Mouse (Mus musculus) spleen, postnatal 4 days (tissue): ENCODE data around the gene Cacna2d2.

ENCODE experiments used
- DNase-seq, 2 experiments: peaks; one replicate each; pipeline ENCODE4 v3.0.0; 2022; ENCODE audit warnings: low spot score in 2 of 2

Gene Cacna2d2

DNA sequence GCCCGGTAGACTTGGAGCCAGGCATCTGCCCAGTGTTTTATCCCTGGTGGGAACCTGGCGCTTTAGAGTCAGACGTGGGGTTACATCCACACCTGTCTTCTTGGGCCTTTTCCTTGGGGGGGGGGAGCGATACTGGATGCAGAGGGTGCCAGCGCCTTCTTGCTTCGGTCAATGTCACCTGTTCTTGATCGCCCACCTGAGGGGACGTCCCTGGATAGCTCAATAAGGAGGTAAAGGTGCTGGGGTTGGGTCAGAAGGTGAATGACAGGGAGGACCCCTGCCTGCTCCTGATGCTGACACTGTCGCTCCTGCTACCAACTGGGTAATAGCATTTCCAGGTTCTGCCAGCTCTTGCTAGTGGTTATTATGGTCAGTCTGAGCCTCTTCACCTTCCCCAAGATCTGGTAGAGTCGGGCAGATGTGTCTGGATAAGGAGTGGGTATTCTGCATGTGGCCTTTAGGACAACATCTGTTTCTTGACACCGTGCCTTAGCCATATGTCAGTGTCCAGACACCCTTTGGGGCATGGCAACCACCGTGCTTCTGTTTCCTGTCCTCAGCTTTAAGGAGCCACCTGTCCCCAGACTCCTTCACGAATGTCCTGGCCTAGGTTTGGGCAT is 1.4 kb downstream of the Cacna2d2 start:
- DNase-seq, result no peak

DNA sequence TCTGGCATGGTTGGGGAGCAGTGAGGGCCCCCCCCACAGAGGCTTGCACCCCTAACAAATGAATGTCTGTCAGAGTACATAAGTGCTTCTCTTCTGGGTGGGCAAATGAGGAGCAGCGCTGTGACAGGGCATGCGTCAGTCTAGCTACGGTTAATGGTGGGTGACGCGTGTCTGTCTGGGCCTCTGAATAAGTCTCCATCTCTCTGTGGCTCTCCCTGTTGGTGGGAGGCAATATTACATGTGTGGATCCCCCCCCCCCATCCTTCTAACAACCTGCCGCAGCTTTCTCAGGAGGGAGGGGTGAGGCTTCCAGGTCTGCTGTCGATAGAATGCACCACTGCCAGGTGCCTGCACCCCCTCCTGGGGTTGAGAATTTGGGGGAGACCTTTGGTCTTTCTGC is 3.7 kb downstream of the Cacna2d2 start:
- no peak for DNase-seq

GRCm38 (mm10) chr9:107409449-107409848 is 10.0 kb downstream of the Cacna2d2 start:
- DNase-seq, result no peak

DNA sequence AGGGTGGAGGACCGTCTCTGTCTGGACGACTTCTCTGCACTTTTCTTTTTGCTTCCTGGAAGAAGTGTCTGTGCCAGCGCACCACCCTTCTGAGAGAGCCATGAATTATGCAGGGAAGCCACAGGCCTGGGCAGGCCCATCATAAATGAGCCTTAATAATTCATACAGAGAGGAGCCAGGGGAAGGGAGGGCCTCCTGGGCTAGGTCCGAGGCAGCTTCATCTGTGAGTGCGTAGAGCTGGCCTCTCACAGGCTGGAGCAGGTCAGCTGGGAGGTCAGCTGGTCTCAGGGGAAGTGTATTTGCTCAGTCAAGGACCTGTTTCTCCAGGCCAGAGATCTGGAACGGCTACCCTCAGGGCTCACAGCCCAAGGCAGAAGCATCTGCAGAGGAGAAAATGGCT is 17.7 kb downstream of the Cacna2d2 start:
- DNase-seq, result no peak

GRCm38 (mm10) chr9:107419491-107420244 is 20.3 kb downstream of the Cacna2d2 start:
- no peak for DNase-seq

DNA sequence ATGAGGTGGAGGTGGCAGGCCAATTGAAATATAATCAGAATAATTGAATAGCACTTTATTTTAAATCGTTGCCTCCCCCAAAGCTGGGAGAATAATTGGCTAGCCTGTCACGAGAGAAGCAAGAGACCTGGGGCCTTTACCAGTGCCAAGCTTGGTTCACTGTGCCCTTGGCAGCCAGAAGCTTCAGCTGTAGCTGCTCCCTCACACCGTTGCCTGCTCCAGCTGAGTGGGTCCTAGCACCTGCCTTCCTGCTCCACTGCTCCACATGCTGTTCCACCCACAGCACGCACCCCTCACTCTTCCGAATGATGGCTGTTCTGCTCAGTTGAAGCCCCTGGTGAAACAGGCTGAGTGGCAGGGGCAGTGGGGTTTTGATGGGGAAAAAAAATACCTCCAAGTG is 21.5 kb downstream of the Cacna2d2 start:
- DNase-seq, result no peak

- DNase-seq, result no peak
Observed at GRCm38 (mm10) chr9:107422878-107423277, 23.5 kb downstream of the Cacna2d2 start.

- DNase-seq, result no peak
Observed at GRCm38 (mm10) chr9:107424485-107425175, 25.2 kb downstream of the Cacna2d2 start.

- DNase-seq, result no peak
Observed at GRCm38 (mm10) chr9:107427876-107428275, 28.5 kb downstream of the Cacna2d2 start.

DNA sequence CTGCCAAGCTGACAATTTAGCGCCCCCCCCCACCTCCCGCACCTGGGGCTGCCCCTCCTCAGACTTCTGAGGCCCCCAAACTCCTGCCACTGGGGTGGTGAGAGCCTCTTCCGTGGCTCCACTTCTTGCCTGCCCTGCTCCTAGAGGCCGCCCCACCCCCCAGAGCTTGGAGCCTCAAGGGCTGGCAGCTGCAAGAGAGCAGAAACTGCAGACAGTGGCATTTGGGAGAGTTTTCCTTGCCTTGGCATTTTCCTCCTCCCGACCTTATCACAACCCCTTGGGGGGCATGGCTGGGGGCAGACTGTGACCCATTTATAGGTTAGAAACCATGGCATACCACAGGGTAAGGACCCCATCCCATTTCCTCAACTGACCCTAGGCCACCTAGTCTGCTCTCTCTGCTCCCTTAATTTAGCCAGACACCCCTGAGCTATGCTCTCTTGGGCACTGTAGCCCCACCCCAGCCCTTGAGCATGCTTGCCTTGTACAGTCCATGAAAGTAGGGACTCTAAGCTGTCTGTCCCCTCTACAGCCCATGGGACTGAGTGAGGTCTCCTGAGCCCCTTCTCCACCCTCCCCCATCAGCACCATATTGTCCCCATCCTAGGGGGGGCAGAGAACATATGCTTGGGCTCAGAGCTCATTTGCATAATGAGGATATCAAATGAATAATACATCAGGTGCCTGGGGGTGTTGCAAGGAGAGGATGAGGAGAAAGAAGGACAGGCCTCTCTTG is 29.2 kb downstream of the Cacna2d2 start:
- no peak for DNase-seq

DNA sequence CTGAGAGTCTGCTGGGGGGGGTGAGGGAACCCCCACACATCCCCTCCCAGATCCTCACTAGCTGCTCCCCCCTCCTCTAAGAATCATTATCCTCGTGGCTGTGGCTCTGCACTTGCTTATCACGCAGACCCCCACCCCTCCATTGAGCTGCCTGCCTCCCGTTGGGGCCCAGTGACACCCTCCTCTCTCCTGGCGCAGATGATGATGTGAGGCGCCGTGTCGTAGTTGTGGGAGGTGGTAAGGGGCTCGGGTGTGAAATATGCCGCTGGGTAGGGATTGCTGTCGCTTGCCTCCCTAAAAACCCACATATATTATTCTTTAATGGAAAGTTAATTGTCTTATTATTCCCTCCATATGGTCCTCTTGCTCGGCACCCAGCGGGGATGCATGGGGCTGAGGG is 31.0 kb downstream of the Cacna2d2 start:
- DNase-seq, result no peak

GRCm38 (mm10) chr9:107432546-107432945 is 33.1 kb downstream of the Cacna2d2 start:
- no peak for DNase-seq

- no peak for DNase-seq
Observed at GRCm38 (mm10) chr9:107434851-107435250, 35.4 kb downstream of the Cacna2d2 start.

DNA sequence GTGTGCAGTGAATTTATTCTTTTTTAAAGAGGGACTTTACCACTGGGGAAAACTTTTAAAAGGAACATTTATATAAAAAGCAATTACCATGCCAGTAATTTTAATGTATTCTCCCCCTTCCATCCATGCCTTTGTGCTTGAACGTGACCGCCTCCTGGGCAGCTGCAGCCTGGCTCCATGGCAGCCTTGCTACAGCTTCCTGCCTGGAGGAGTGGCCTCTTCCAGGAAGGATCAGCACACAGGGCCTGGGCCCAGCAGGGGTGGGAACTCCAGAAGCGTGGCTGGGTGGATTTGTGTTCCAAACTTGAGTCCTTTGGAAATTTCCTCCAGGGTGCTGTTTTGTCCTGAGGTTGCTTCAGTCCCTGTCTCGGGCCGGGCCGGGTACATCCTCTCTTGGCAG is 35.9 kb downstream of the Cacna2d2 start:
- no peak for DNase-seq

GRCm38 (mm10) chr9:107442891-107443290 is 43.5 kb downstream of the Cacna2d2 start:
- no peak for DNase-seq

DNA sequence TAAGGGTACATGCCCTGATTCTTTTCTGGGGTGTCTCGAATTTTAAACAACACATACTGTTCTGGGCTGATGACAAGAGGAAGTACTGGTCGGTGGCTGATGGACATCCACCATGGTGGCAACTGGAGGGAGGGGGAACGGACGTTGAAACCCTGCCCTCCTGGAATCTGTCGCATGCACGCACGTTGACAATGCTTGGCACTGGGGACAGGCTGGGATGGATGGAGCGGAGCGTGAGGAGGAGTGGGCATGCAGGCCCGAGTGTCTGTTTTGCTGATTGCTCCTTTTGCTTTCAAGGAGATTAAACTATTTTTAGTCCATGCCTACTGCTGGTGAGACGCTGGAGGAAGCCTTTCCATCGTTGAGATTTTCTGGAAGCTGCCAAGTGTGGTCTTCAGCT is 43.9 kb downstream of the Cacna2d2 start:
- no peak for DNase-seq

GRCm38 (mm10) chr9:107445011-107445471 is 45.6 kb downstream of the Cacna2d2 start:
- no peak for DNase-seq

DNA sequence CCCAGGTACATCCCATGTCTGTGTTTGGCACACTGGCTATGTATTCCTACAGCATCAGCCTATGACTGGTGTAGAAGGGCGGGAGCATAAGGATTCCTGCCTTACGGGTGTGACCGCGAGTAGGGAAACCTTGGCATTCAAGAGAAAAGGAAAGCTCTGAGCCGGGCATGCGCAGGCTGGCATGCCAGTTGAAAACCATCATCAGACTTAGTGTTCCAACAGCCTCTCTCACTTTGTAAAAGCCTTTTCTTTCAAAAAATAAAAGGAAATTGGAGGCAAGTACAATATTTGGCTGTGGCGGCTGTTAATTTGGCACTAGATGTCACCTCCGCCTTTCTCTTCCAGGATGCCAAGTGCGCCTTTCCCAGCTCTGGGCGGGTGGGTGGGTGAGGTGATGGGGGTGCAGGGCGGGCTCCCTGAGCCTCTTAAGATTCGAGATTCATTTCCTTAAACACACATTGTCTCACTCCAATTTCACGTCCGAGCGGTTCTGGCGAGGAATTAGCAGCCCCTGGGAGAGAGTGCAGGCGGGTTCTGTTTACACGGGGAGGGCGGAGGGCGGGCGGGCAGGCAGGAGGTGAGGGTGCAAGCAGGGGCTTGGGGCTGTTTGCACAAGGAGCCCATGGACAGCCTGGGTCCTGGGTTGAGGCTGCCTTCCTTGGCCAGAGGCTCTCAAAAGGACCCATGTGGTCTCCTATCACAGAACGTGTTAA is 49.5 kb downstream of the Cacna2d2 start:
- DNase-seq, result no peak

- DNase-seq, result no peak
Observed at GRCm38 (mm10) chr9:107451400-107451799, 52.0 kb downstream of the Cacna2d2 start.

GRCm38 (mm10) chr9:107451891-107452521 is 52.6 kb downstream of the Cacna2d2 start:
- no peak for DNase-seq

DNA sequence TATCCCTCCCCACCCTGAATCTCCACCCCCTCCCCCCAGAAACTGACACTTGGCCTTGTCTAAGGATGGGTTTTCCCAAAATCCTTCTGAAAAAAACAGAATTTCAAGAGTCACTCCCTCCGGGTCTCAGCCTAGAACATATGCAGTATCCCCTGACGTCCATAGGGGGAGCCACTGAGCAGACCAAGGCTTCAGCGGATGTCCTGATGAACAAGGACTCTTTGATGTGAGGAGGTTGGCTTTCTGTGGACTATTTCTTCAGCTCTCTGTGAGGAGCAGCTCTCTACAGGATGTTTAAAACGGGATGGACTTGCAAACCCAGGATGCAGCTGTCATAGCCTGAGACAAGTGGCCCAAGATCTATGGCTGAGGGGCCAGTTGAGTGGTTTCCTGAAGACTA is 53.1 kb downstream of the Cacna2d2 start:
- DNase-seq, result no peak
